Mouse (Mus musculus) neural tube, embryonic 13.5 days (tissue): ENCODE results near the gene Tdp2. TPM values are rescaled to one million over a fixed set of nuclear protein-coding genes. Genes with fewer than 3 reads are reported as not detected.

Experiments used
- ATAC-seq: fragments of 200-750 bp; cut with Nextera tagmentation; 2 replicates; pipeline ENCODE4 v1.8.0; 2017; ENCODE audit warnings: low read depth, mild to moderate bottlenecking, moderate TSS enrichment, moderate library complexity
- H3K27ac ChIP-seq: fragments of 300-500 bp; sonication (generic); replicated peaks from 2 replicates; pipeline ENCODE4 v1.5.1; 2015; ENCODE audit warnings: moderate library complexity, mild to moderate bottlenecking, inconsistent platforms
- H3K27me3 ChIP-seq: fragments of 300-500 bp; sonication (generic); 2 replicates; pipeline ENCODE4 v1.6.1; 2015; ENCODE audit warnings: mild to moderate bottlenecking, inconsistent platforms
- H3K36me3 ChIP-seq: fragments of 300-500 bp; sonication (generic); 2 replicates; pipeline ENCODE4 v1.6.1; 2015; ENCODE audit warnings: mild to moderate bottlenecking, inconsistent platforms
- H3K4me1 ChIP-seq: fragments of 300-500 bp; sonication (generic); replicated peaks from 2 replicates; pipeline ENCODE4 v1.6.1; 2015; ENCODE audit warnings: inconsistent platforms
- H3K4me2 ChIP-seq: fragments of 300-500 bp; sonication (generic); 2 replicates; pipeline ENCODE4 v1.6.1; 2015; ENCODE audit warnings: inconsistent platforms, mild to moderate bottlenecking, moderate library complexity
- H3K4me3 ChIP-seq: fragments of 300-500 bp; sonication (generic); 2 replicates; pipeline ENCODE4 v1.5.1; 2015; ENCODE audit warnings: mild to moderate bottlenecking, inconsistent platforms
- H3K9ac ChIP-seq: fragments of 300-500 bp; sonication (generic); 2 replicates; pipeline ENCODE4 v1.6.1; 2015; ENCODE audit warnings: moderate library complexity, mild to moderate bottlenecking, inconsistent platforms
- H3K9me3 ChIP-seq: fragments of 300-500 bp; sonication (generic); 2 replicates; pipeline ENCODE4 v1.6.1; 2016; ENCODE audit warnings: inconsistent platforms
- WGBS: fragments of 180-500 bp; shearing (Covaris S2); methylation state at CpG from one replicate; pipeline ENCODE4 v1.1.7; 2015; 5-methylcytosine and 5-hydroxymethylcytosine counted together
- polyA plus RNA-seq: library from polyadenylated mRNA; unstranded; fragments of >200 nt; fragmentation: Nextera tagmentation; extraction: Ambion mirVana; gene quantifications from 2 replicates; pipeline ENCODE4 v1.2.1, GENCODE M21; 2015

Gene Tdp2
- 40.1 and 45.2 TPM in 2 replicates for polyA plus RNA-seq

GRCm38 (mm10) chr13:24831353-24832130 lies at the start of gene Tdp2, which contains the start of gene Acot13:
TSS of gene Tdp2 (plus strand) at chr13:24831679.
TSS of gene Acot13 (minus strand) at chr13:24831540.
- Histone ChIP-seq H3K36me3 (no peaks in the 10 kb centered on the region), H3K27me3 (no peaks in the 10 kb centered on the region), H3K9me3 (no peaks in the 10 kb centered on the region), H3K4me2 (peak within 1 kb of the TSS; percentile 69), H3K4me3 (peak within 1 kb of the TSS; percentile 95), H3K4me1 (peaks cover 36% of the 10 kb centered on the region), H3K27ac (peak within 1 kb of the TSS; percentile 94), H3K9ac (peak within 1 kb of the TSS; percentile 96)
- peak; percentile 98 for ATAC-seq
- under 1% methylated on average over 89 of the region's 90 CpGs for WGBS

- WGBS, result 52% methylated on average over 5 of the region's 5 CpGs
- no peak overlapping the region for H3K9ac ChIP-seq
- H3K4me3 ChIP-seq, result no peak overlapping the region
- H3K27ac ChIP-seq, result no peak overlapping the region
- H3K27me3 ChIP-seq, result no peaks in the 10 kb centered on the region
- ATAC-seq, result peak; percentile 59; the same call in 1 of the 2 replicates
- H3K4me2 ChIP-seq, result no peak overlapping the region
- H3K9me3 ChIP-seq, result no peaks in the 10 kb centered on the region
- H3K4me1 ChIP-seq, result peaks cover 7% of the 10 kb centered on the region
- H3K36me3 ChIP-seq, result no peaks in the 10 kb centered on the region
These were observed 49.6 kb upstream of the Tdp2 start for GRCm38 (mm10) chr13:24781916-24782315.

DNA sequence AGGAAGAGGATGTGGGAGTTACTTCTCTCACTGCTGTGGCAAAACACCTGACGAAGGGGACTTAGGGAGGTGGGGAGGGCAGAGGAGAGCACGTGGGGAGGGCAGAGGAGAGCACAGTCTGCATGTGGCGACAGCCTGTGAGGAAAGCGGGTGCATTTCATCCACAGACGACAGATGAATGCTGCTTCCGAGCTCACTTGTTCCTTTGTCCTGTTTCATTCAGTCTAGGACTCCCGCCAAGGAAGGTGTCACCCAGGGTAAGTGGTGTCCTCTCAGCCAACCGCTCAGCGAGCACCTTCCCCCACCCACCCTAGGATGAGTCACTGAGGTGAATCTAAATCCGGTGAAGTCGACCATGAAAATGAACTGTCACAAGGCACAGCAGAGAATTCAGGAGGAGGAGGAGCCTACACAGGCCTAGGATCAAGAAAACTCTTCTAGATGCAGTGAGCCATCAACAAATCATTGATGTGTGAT lies 45.4 kb upstream of the Tdp2 start:
- Histone ChIP-seq H3K4me2 (no peak overlapping the region), H3K27ac (no peak overlapping the region), H3K9me3 (no peaks in the 10 kb centered on the region), H3K9ac (no peak overlapping the region), H3K27me3 (no peaks in the 10 kb centered on the region), H3K36me3 (no peaks in the 10 kb centered on the region), H3K4me3 (no peak overlapping the region), H3K4me1 (peaks cover 7% of the 10 kb centered on the region)
- no peak for ATAC-seq
- WGBS, result 59% methylated on average over 11 of the region's 11 CpGs

GRCm38 (mm10) chr13:24787477-24787876 lies 44.0 kb upstream of the Tdp2 start:
- Histone ChIP-seq H3K36me3 (no peaks in the 10 kb centered on the region), H3K4me2 (no peak overlapping the region), H3K9me3 (no peaks in the 10 kb centered on the region), H3K9ac (no peak overlapping the region), H3K4me1 (no peaks in the 10 kb centered on the region), H3K4me3 (no peak overlapping the region), H3K27me3 (no peaks in the 10 kb centered on the region), H3K27ac (no peak overlapping the region)
- ATAC-seq, result no peak
- WGBS, result 90% methylated on average over 5 of the region's 5 CpGs

DNA sequence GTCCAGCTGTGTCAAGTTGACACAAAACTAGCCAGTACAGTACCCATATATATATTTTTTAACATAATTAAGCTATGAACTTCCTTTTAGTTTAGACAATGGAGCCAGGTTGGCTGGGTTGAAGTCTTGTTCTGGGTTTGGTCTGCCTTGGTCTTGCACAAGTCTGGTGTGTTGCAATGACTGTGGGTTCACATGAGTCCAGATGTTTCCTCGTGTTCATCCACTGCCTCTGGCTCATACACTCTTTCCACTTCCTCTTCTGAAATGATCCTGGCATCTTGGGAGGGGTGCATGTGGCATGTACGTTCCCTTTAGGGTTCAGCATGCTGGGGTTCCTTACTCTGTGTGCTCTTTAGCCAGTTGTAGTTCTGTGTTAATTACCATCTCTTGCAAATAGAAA lies 40.1 kb upstream of the Tdp2 start:
- 76% methylated on average over 2 of the region's 2 CpGs for WGBS
- no peaks in the 10 kb centered on the region for H3K9me3 ChIP-seq

GRCm38 (mm10) chr13:24792411-24793045 lies 39.0 kb upstream of the Tdp2 start:
- no peak overlapping the region for H3K4me3 ChIP-seq
- H3K36me3 ChIP-seq, result no peaks in the 10 kb centered on the region
- H3K27ac ChIP-seq, result no peak overlapping the region
- ATAC-seq, result no peak
- H3K9ac ChIP-seq, result no peak overlapping the region
- no peak overlapping the region for H3K4me2 ChIP-seq
- H3K4me1 ChIP-seq, result no peaks in the 10 kb centered on the region
- no peaks in the 10 kb centered on the region for H3K9me3 ChIP-seq
- H3K27me3 ChIP-seq, result no peaks in the 10 kb centered on the region
- WGBS, result 90% methylated on average over 9 of the region's 9 CpGs

More for the DNA sequence above, 40.1 kb upstream of the Tdp2 start:
- Histone ChIP-seq H3K4me2 (no peak overlapping the region), H3K27ac (no peak overlapping the region), H3K9ac (no peak overlapping the region), H3K4me1 (no peaks in the 10 kb centered on the region), H3K4me3 (no peak overlapping the region), H3K27me3 (no peaks in the 10 kb centered on the region), H3K36me3 (no peaks in the 10 kb centered on the region)
- no peak for ATAC-seq

DNA sequence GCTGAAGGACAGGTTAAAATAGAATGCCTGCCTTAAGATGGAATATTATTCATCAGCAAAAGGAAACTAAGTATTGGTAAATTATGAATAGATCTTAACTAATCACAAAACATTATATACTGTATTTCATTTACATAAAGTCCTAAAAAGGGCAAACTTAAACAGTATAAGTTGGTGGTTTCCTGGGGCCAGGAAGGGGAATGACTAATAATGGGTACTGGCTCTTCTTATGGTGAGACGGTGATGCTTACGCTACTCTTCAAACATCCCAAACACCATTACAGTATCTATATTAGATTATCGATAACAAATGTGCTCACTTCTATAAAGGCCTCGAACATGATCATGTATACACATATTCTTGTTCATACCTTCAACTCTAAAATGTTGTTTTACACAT lies 32.8 kb upstream of the Tdp2 start:
- H3K4me2 ChIP-seq, result no peak overlapping the region
- no peaks in the 10 kb centered on the region for H3K9me3 ChIP-seq
- H3K27ac ChIP-seq, result no peak overlapping the region
- WGBS, result 96% methylated on average over 4 of the region's 4 CpGs
- no peak overlapping the region for H3K9ac ChIP-seq
- no peaks in the 10 kb centered on the region for H3K27me3 ChIP-seq
- H3K36me3 ChIP-seq, result no peaks in the 10 kb centered on the region
- H3K4me1 ChIP-seq, result peaks cover 22% of the 10 kb centered on the region
- H3K4me3 ChIP-seq, result no peak overlapping the region
- no peak for ATAC-seq

GRCm38 (mm10) chr13:24799378-24799777 lies 32.1 kb upstream of the Tdp2 start:
- H3K9ac ChIP-seq, result no peak overlapping the region
- no peak overlapping the region for H3K27ac ChIP-seq
- H3K36me3 ChIP-seq, result no peaks in the 10 kb centered on the region
- H3K27me3 ChIP-seq, result no peaks in the 10 kb centered on the region
- peak overlapping the region; percentile 89 for H3K4me2 ChIP-seq
- peak overlapping the region; percentile 98 for H3K4me3 ChIP-seq
- no peak for ATAC-seq
- peaks cover 28% of the 10 kb centered on the region for H3K4me1 ChIP-seq
- no peaks in the 10 kb centered on the region for H3K9me3 ChIP-seq
- 78% methylated on average over 5 of the region's 5 CpGs for WGBS

- peak; percentile 13 for ATAC-seq
- WGBS, result under 1% methylated on average over 31 of the region's 31 CpGs
- H3K27me3 ChIP-seq, result no peaks in the 10 kb centered on the region
These were observed 31.4 kb upstream of the Tdp2 start for GRCm38 (mm10) chr13:24799925-24800673.

GRCm38 (mm10) chr13:24800674-24801307 lies 30.7 kb upstream of the Tdp2 start:
- peak; percentile 98 for ATAC-seq
- under 1% methylated on average over 42 of the region's 42 CpGs for WGBS
- H3K4me3 ChIP-seq, result peak overlapping the region; percentile 98
- H3K4me1 ChIP-seq, result peaks cover 39% of the 10 kb centered on the region
- peak overlapping the region; percentile 99 for H3K27ac ChIP-seq
- no peaks in the 10 kb centered on the region for H3K9me3 ChIP-seq
- H3K4me2 ChIP-seq, result peak overlapping the region; percentile 89
- H3K36me3 ChIP-seq, result peaks cover 9% of the 10 kb centered on the region
- peak overlapping the region; percentile 96 for H3K9ac ChIP-seq
- H3K27me3 ChIP-seq, result no peaks in the 10 kb centered on the region

More at GRCm38 (mm10) chr13:24799925-24800673, 31.4 kb upstream of the Tdp2 start:
- H3K4me1 ChIP-seq, result peaks cover 33% of the 10 kb centered on the region
- H3K4me2 ChIP-seq, result peak overlapping the region; percentile 89
- H3K36me3 ChIP-seq, result 0 out of 2 replicates have a peak, but pooled peaks cover 3% of the 10 kb centered on the region
- peak overlapping the region; percentile 98 for H3K4me3 ChIP-seq
- H3K9ac ChIP-seq, result peak overlapping the region; percentile 96
- peak overlapping the region; percentile 85 for H3K27ac ChIP-seq
- H3K9me3 ChIP-seq, result no peaks in the 10 kb centered on the region

DNA sequence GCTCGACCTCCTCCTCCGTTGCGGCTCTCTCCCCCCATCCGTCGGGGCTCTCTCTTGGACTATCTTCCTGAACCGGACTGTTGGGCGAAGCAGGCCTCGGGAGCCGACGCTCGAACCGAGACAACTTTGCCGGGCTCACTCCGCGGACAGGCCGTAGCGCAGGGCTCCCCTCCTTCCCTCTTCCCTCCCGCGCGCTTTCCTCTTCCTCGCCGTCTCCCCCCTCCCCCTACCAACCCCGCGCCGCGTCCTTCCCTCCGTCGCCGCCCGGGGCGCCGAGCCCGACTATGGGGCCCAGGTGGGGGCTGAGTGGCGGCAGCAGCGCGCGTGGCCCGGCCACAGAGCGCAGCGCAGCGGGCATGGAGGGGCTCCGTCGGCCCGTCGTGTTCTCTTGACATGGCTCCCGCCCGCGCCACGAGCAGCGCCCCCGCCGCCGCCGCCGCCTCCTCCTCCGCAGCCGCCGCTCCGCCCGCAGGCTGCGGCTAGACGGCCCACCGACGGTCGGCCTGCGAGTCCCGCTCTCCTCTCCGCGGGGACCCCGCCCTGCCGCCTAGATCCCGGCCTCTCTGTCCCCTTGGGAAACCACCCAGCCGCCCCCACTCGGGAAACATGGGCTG lies 30.1 kb upstream of the Tdp2 start, which contains the start of gene BC005537:
BC005537 (plus strand) TSS at position 350 of the 614 bp plus-strand sequence.
- Histone ChIP-seq H3K9ac (peak within 1 kb of the TSS; percentile 96), H3K27ac (peak within 1 kb of the TSS; percentile 99), H3K36me3 (peaks cover 13% of the 10 kb centered on the region), H3K4me2 (peak within 1 kb of the TSS; percentile 89), H3K9me3 (no peaks in the 10 kb centered on the region), H3K27me3 (no peaks in the 10 kb centered on the region), H3K4me1 (peaks cover 39% of the 10 kb centered on the region), H3K4me3 (peak within 1 kb of the TSS; percentile 98)
- ATAC-seq, result peak; percentile 68
- WGBS, result under 1% methylated on average over 74 of the region's 74 CpGs
